Mouse (Mus musculus) CH12.LX (cell line): ENCODE results near the gene Sec24d.

Source experiments
- CTCF ChIP-seq, 2 experiments: IDR thresholded peaks in 1 of 2; conservative IDR thresholded peaks in 1 of 2; 2 replicates each; pipeline ENCODE4 v1.5.1; 2011 to 2012; ENCODE audit warnings: low read depth in 2 of 2, low read length in 2 of 2, improper control_type of control experiment in 1 of 2, inconsistent platforms in 1 of 2, mild to moderate bottlenecking in 1 of 2, moderate library complexity in 1 of 2
- MAFK ChIP-seq: IDR thresholded peaks from 2 replicates; pipeline ENCODE4 v1.6.1; 2011; ENCODE audit warnings: low read length, improper control_type of control experiment; ENCODE audit not compliant: insufficient replicate concordance
- NRF1 ChIP-seq: IDR thresholded peaks from 2 replicates; pipeline ENCODE4 v1.6.1; 2014; ENCODE audit warnings: low read depth, mild to moderate bottlenecking, inconsistent platforms, low read length, improper control_type of control experiment, moderate library complexity
- POLR2A ChIP-seq: IDR thresholded peaks from 2 replicates; pipeline ENCODE4 v1.6.1; 2011; ENCODE audit warnings: low read depth, mild to moderate bottlenecking, improper control_type of control experiment, low read length
- POLR2AphosphoS2 ChIP-seq: IDR thresholded peaks from 2 replicates; pipeline ENCODE4 v1.6.1; 2011; ENCODE audit warnings: low read depth, low read length, improper control_type of control experiment

DNA sequence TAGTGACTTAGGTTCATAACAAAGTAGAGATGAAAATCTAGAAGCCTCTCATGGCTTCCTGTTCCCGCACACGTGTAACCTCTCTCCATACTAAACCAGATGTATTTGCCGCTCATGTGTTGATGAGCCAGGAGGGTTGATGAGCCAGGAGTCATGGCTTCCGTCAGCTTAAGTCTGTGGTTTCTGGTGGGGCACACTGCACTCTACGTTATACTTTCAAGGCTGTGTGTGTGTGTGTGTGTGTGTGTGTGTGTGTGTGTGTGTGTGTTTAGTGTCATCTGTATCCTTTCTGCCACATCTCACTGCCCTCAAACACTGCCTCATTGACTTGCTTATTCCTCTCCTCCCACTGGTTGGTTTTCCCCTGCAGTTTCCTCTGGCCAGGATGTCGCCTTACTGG lies 48.8 kb downstream of the Sec24d start:
- TF ChIP-seq CTCF (conservative IDR thresholded peaks at IDR 0.05 in 1 of 2, IDR thresholded peaks at IDR 0.05 in 1 of 2; ENCODE audit: low read depth in 2 of 2, low read length in 2 of 2), result no peak
- TF ChIP-seq NRF1, result no peak
- no peak for TF ChIP-seq POLR2A
- TF ChIP-seq MAFK, result no peak
- no peak for TF ChIP-seq POLR2AphosphoS2
